Mouse (Mus musculus) ES-E14 (cell line): ENCODE measurements around the gene Car3.

Source experiments
- HCFC1 ChIP-seq: IDR thresholded peaks from 2 replicates; pipeline ENCODE4 v1.6.1; 2012; ENCODE audit warnings: low read length, inconsistent platforms, borderline replicate concordance; ENCODE audit not compliant: insufficient read depth
- MAFK ChIP-seq: IDR thresholded peaks from 2 replicates; pipeline ENCODE4 v1.6.1; 2014; ENCODE audit warnings: mild to moderate bottlenecking, low read depth, low read length, inconsistent platforms; ENCODE audit not compliant: insufficient read depth
- ZC3H11A ChIP-seq: IDR thresholded peaks from 2 replicates; pipeline ENCODE4 v1.6.1; 2012; ENCODE audit warnings: low read depth, mild to moderate bottlenecking, inconsistent platforms, low read length, borderline replicate concordance

GRCm38 (mm10) chr3:14878749-14879223, 15.5 kb downstream of the Car3 start:
- TF ChIP-seq ZC3H11A (no peak), HCFC1 (no peak), MAFK (no peak)
